Mouse (Mus musculus) limb, embryonic 10.5 days (tissue): Measurements from ENCODE around the gene Adamtsl3. TPM values are rescaled to one million over a fixed set of nuclear protein-coding genes. Genes with fewer than 3 reads are reported as not detected.

Source experiments
- DNase-seq: peaks from one replicate; pipeline ENCODE4 v3.0.0-alpha.2; 2017; ENCODE audit warnings: low spot score
- H3K27ac ChIP-seq: fragments of 300-500 bp; sonication (generic); 2 replicates; pipeline ENCODE4 v1.5.1; 2016; ENCODE audit warnings: mild to moderate bottlenecking
- H3K27me3 ChIP-seq: fragments of 300-500 bp; sonication (generic); 2 replicates; pipeline ENCODE4 v1.6.1; 2016; ENCODE audit warnings: low read depth, mild to moderate bottlenecking; ENCODE audit not compliant: poor library complexity, severe bottlenecking
- H3K36me3 ChIP-seq: fragments of 300-500 bp; sonication (generic); 2 replicates; pipeline ENCODE4 v1.6.1; 2016; ENCODE audit warnings: mild to moderate bottlenecking, moderate library complexity
- H3K4me1 ChIP-seq: fragments of 300-500 bp; sonication (generic); 2 replicates; pipeline ENCODE4 v1.6.1; 2016
- H3K4me3 ChIP-seq: fragments of 300-500 bp; sonication (generic); 2 replicates; pipeline ENCODE4 v1.5.1; 2016; ENCODE audit warnings: mild to moderate bottlenecking, moderate library complexity
- H3K9me3 ChIP-seq: fragments of 300-500 bp; sonication (generic); replicated peaks from 2 replicates; pipeline ENCODE4 v1.6.1; 2016; ENCODE audit warnings: mild to moderate bottlenecking
- WGBS: fragments of 180-500 bp; shearing (Covaris S2); methylation state at CpG from one replicate; pipeline ENCODE4 v1.1.7; 2016; 5-methylcytosine and 5-hydroxymethylcytosine counted together
- polyA plus RNA-seq: library from polyadenylated mRNA; unstranded; fragments of >200 nt; fragmentation: Nextera tagmentation; extraction: Ambion mirVana; gene quantifications from 2 replicates; pipeline ENCODE4 v1.2.1, GENCODE M21; 2016

The Adamtsl3 gene
- polyA plus RNA-seq, 1 experiment from 2014 or later: 0.81 TPM

DNA sequence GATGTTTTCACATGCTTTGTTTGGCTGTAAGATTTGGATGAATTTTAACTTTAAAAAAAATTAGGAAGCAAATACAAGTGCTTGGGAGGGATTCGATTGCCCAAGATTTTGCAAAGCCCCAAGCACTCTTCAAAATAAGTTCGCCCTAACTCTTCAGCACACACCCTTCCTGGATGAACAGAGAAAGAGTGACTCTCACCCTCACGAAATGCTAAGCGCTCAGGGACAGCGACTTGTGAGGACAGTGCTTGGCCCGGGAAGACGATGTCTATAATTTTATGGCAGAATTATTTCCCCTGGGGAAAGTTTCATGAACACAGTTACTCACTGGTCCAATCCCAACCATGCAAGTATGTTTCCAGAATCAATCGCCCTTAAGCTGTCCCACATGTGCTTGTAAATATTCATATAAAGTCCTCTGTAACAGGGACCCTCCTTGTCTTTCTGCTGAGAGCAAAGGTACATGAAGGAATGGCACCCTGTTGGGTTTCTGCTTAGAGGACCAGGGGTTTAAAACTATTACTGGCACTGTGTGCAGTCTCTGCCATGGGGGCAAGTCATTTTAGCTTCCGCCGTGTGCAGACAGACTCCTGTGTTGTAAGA lies 127.5 kb downstream of the Adamtsl3 start:
- H3K36me3 ChIP-seq: no peaks in the 10 kb centered on the region
- H3K4me1 ChIP-seq: no peaks in the 10 kb centered on the region
- no peaks in the 10 kb centered on the region for H3K27me3 ChIP-seq
- no peak for DNase-seq
- H3K9me3 ChIP-seq: no peaks in the 10 kb centered on the region
- no peak overlapping the region for H3K4me3 ChIP-seq
- no peak overlapping the region for H3K27ac ChIP-seq
- WGBS: 90% methylated on average over 10 of the region's 10 CpGs

DNA sequence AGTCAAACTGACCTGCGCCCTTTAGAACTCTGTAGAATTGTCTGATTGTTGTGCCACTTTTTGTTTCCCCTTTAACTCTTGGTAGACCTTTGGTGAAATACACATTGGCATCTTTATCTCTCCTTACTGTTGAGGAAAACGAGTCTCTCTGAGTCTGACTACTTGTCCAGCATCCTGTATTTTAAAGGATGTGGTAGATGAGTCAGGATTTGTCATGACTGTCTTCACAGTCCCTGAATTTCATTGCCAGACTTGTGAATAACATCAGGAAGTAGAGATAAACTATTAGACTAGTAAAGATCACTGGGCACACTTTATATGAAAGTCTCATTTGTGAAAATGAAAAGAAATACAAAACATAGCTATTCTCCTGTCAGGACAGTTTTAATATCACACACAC lies 128.9 kb downstream of the Adamtsl3 start:
- Histone ChIP-seq H3K27me3 (no peaks in the 10 kb centered on the region), H3K4me3 (no peak overlapping the region), H3K4me1 (no peaks in the 10 kb centered on the region), H3K36me3 (no peaks in the 10 kb centered on the region), H3K9me3 (no peaks in the 10 kb centered on the region), H3K27ac (no peak overlapping the region)
- 77% methylated on average over 2 of the region's 2 CpGs for WGBS
- DNase-seq: no peak

DNA sequence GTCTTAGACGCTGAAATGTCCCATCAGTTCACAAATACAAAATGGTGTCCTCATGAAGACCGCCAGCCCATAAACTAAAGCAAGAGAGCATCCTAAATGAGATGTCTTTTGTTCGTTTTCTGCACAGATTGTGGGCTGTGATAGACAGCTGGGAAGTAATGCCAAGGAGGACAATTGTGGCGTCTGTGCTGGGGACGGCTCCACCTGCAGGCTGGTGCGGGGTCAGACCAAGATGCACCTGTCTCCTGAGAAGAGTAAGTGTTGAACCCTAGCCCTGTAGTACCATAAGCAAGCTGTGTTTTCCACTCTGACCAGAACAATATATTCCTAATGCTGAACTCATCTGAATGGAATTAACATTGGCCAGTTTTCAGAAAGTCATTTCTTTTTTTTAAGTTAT lies 129.9 kb downstream of the Adamtsl3 start:
- no peak overlapping the region for H3K4me3 ChIP-seq
- H3K27me3 ChIP-seq: no peaks in the 10 kb centered on the region
- WGBS: 67% methylated on average over 6 of the region's 6 CpGs
- no peak for DNase-seq
- no peaks in the 10 kb centered on the region for H3K4me1 ChIP-seq
- no peaks in the 10 kb centered on the region for H3K36me3 ChIP-seq
- H3K9me3 ChIP-seq: no peaks in the 10 kb centered on the region
- no peak overlapping the region for H3K27ac ChIP-seq

DNA sequence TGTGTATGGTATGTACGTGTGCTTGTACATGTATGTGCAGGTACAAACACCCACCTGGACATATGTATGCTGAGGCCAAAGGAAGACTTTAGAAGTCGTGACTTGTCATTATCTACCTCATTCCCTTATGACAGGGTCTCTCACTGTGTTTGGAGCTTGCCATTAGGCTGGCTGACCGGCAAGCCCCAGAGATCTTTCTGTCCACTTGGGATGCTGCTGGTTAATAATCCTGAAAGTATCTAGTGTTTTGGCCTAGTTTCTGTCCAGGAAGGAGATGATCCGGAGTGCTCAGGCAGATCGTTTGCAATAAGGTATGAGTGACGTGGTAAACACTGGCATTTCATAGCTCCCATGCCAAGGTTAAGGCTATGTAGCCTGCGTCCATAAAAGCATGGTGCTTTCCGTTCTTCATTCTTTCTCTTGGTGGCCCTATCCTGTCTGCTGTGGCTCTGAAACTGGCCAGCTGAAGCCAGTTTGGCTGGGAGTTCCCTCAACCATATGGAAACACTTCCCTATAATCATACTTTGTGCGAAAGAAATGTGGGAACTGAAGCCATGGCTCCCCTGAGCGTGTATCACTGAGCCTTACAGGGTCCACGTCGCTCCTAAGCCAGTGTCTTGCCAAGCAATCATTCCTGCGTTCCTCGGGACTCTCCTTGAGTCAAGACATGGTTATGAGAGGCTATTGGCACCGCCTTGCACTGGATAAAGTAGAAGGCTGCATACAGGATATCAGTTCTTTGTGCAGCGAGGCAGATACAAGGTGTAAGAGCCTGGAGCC lies 141.1 kb downstream of the Adamtsl3 start:
- no peaks in the 10 kb centered on the region for H3K9me3 ChIP-seq
- no peak for DNase-seq
- no peak overlapping the region for H3K27ac ChIP-seq
- no peak overlapping the region for H3K4me3 ChIP-seq
- peaks cover 12% of the 10 kb centered on the region; the same call in 1 of the 2 replicates for H3K4me1 ChIP-seq
- WGBS: 88% methylated on average over 16 of the region's 16 CpGs
- H3K27me3 ChIP-seq: no peaks in the 10 kb centered on the region
- H3K36me3 ChIP-seq: no peaks in the 10 kb centered on the region

DNA sequence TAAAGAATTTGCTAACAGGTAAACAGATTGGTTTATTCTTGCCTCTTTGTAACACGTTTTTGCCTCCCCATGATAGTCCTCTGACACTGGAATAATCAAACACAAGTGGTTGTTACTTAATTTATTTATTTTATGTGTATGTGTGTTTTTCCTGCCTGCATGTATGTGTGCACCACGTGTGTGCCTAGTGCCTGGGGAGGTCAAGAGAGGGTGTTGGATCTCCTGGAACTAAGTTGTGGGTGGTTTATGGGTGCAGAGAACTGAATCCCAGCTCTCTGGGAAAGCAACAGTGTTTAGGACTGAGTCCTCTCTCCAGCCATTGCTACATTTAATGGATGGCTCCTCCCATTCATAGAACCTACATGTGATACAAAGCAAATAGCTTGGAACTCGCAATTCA lies 143.0 kb downstream of the Adamtsl3 start:
- DNase-seq: no peak
- WGBS: 79% methylated on average over 3 of the region's 3 CpGs
- Histone ChIP-seq H3K36me3 (no peaks in the 10 kb centered on the region), H3K9me3 (no peaks in the 10 kb centered on the region), H3K4me1 (peaks cover 12% of the 10 kb centered on the region; the same call in 1 of the 2 replicates), H3K27me3 (no peaks in the 10 kb centered on the region), H3K4me3 (no peak overlapping the region), H3K27ac (no peak overlapping the region)

DNA sequence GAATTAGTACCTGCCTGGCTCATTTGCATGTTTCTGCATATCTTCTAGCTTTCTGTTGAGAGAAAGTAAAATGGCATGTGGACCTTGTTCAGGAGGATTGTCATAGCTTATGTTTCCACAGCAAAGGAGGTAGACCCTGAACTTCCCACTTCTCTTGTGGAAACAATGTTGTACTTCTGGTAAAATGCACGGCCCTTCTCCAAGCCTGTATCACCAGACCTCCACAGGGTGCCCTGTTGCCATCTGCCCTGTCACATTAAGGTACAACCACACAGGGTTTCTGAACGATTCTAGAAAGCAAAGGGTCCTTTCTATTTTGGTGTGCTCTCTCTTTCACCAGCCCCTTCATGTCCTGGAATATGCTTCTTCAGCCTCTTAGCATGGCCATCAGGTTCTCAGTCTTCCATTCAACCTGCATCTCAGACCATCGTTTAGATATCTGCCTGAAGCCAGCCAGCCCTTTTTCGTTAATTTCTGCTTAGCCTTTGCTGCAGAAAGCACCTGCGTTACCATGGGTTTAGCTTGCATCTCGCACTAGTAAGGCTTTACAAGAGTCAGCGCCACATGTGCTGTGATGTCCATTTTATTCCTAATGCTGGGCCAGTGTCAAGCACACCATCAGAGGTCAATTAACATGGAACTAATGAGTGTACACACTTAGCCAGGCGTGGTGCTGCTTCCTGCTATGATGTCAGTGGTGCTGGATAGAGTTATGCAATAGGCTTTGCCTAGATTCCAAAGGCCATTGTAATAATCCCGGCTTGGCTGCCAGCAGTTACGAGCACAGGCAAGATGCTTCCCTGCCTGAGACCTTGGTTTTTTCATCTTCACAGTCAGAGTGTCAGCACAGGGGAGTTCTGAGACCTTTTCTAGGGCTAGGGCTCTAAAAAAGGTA lies 143.6 kb downstream of the Adamtsl3 start:
- no peak overlapping the region for H3K4me3 ChIP-seq
- H3K9me3 ChIP-seq: no peaks in the 10 kb centered on the region
- H3K27ac ChIP-seq: no peak overlapping the region
- 83% methylated on average over 10 of the region's 10 CpGs for WGBS
- peaks cover 12% of the 10 kb centered on the region; the same call in 1 of the 2 replicates for H3K4me1 ChIP-seq
- no peaks in the 10 kb centered on the region for H3K27me3 ChIP-seq
- H3K36me3 ChIP-seq: no peaks in the 10 kb centered on the region
- no peak for DNase-seq

DNA sequence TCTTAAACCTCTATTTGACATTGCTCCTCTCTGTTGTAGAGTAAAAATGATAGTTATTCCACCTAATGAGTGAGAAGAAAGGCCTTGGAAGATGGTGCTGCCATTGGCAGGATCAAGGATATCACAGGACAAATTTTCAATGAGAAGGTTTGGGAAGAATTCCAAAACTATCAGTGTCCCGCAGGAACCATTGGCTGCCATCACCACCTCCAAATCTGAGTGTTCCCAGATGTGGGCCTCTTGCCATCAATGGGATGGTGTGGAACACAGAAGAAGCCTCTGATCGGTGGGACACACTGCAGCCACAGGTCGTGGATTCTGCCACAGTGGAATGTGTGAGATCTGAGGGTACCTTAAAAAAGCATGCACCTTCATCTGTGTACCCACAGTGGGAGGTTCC lies 147.9 kb downstream of the Adamtsl3 start:
- H3K36me3 ChIP-seq: no peaks in the 10 kb centered on the region
- H3K9me3 ChIP-seq: no peaks in the 10 kb centered on the region
- WGBS: 93% methylated on average over 3 of the region's 3 CpGs
- peaks cover 24% of the 10 kb centered on the region; the same call in 1 of the 2 replicates for H3K4me1 ChIP-seq
- no peak overlapping the region for H3K27ac ChIP-seq
- H3K4me3 ChIP-seq: no peak overlapping the region
- no peaks in the 10 kb centered on the region for H3K27me3 ChIP-seq
- no peak for DNase-seq

DNA sequence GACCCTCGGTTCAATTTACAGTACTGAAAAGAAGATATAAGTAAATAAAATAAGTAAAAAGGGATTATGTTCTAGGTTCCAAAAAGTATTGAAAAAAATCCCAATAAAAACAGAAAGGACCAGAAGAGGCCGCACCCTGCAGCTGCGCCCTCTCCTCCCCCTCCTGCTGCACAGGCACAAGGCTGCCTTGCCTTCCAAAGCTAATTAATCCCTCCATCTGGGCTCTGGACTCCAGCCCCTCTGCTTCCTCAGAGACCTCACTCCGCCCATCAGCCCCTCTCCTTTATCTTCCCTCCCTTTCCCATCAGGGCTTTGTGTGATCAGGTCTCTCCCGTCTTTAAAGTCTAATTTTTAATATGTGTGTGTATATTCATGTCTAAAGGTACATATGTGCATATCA lies 149.3 kb downstream of the Adamtsl3 start:
- Histone ChIP-seq H3K4me1 (peaks cover 15% of the 10 kb centered on the region; the same call in 1 of the 2 replicates), H3K9me3 (no peaks in the 10 kb centered on the region), H3K27ac (no peak overlapping the region), H3K36me3 (no peaks in the 10 kb centered on the region), H3K4me3 (no peak overlapping the region), H3K27me3 (no peaks in the 10 kb centered on the region)
- no peak for DNase-seq
- WGBS: 50% methylated on average over 5 of the region's 5 CpGs

DNA sequence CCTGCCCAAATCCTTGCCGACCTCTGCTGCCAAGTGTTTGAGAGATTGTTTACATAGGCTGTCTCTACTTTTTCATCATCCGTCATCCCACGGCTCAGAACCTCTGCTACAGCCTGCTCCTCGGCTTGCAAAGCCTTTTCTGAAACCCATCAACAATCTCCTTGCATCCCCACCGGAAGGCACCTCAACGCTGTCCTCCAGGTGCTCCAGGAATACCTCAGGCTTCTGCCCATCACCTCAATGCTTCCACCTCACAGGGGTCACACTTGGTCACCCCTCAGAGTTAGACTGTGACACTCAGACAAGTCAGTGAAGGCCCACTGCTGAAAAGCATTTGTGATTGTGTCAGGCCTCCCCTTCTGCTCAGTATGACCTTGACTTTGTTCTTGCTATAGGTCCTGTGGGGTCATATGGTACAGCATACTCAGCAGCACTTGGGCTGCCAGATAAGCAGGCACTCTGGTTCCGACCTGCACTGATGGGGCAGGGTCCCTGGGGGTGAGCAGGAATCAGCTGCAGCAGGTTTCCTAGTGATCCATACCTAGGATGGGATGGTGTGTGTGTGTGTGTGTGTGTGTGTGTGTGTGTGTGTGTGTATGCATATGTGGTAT lies 150.0 kb downstream of the Adamtsl3 start:
- no peak for DNase-seq
- H3K36me3 ChIP-seq: no peaks in the 10 kb centered on the region
- H3K9me3 ChIP-seq: no peaks in the 10 kb centered on the region
- 55% methylated on average over 7 of the region's 7 CpGs for WGBS
- no peak overlapping the region for H3K27ac ChIP-seq
- no peak overlapping the region for H3K4me3 ChIP-seq
- no peaks in the 10 kb centered on the region for H3K27me3 ChIP-seq
- H3K4me1 ChIP-seq: peaks cover 14% of the 10 kb centered on the region; the same call in 1 of the 2 replicates

DNA sequence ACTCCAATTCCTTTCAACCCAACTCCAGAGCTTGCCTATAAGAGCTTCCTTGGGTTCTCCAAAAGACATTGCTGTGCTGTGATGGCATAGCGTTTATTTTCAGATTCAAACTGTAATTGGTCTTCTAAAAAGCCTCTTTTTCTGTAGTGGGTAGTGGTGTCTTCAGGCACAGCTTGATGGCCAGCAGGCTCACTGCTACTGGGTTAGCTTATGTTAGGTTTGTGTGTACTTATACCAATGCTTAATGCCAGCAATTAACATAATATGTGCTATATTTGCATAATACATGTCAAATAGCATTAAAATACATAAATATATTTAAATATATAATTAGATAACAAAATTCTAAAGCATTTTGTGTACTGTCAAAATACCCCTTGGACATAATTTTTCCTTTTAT lies 155.5 kb downstream of the Adamtsl3 start:
- WGBS: 92% methylated on average over 1 of the region's 1 CpGs

DNA sequence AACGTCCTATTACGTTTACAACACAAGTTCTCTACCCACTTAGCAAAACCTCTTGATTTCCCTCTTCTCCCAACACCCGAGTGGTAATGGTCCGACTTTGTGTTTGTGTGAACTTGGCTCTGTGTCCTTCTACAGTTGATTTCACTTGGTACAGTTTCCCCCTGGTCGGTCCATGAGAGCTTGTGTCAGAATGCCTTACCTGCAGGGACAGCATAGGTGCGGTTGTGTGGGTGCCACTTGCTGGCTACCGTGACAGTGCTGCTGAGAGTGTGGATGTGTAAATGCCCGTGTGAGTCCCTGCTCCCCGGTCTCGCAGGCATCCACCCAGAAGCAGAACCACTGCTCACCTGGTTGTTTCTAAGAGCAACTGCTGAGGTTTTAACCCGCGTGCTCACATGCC lies 157.4 kb downstream of the Adamtsl3 start:
- Histone ChIP-seq H3K36me3 (no peaks in the 10 kb centered on the region), H3K4me1 (no peaks in the 10 kb centered on the region), H3K27me3 (no peaks in the 10 kb centered on the region), H3K4me3 (no peak overlapping the region), H3K9me3 (no peaks in the 10 kb centered on the region), H3K27ac (no peak overlapping the region)
- DNase-seq: no peak
- WGBS: 91% methylated on average over 12 of the region's 12 CpGs

More for the DNA sequence above, 155.5 kb downstream of the Adamtsl3 start:
- no peak for DNase-seq
- Histone ChIP-seq H3K4me1 (no peaks in the 10 kb centered on the region), H3K4me3 (no peak overlapping the region), H3K9me3 (no peaks in the 10 kb centered on the region), H3K36me3 (no peaks in the 10 kb centered on the region), H3K27ac (no peak overlapping the region), H3K27me3 (no peaks in the 10 kb centered on the region)

DNA sequence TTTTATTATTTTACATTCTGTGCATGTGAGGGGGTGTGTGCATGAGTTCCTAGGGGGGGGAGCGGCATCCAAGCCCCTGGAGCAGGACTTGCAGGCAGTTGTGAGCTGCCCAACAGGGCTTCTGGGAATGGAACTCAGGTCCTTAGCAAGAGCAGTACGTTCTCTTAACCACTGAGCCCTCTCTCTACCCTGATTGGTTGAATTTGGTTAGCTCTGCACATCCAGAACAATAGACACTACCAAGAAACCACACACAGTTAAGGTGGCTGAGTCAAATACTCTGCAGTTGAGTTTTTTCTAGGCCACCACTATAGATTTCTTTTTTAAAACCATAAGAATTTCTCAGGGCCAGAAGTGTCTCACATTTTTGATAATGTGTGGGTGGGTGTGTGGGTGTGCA lies 158.7 kb downstream of the Adamtsl3 start:
- no peak for DNase-seq
- no peaks in the 10 kb centered on the region for H3K9me3 ChIP-seq
- no peaks in the 10 kb centered on the region for H3K27me3 ChIP-seq
- 86% methylated on average over 2 of the region's 2 CpGs for WGBS
- H3K4me3 ChIP-seq: no peak overlapping the region
- no peaks in the 10 kb centered on the region for H3K36me3 ChIP-seq
- no peak overlapping the region for H3K27ac ChIP-seq
- no peaks in the 10 kb centered on the region for H3K4me1 ChIP-seq
